Mouse (Mus musculus) neural tube, embryonic 15.5 days (tissue): ENCODE results near the gene Tle2. TPM values are rescaled to one million over a fixed set of nuclear protein-coding genes. Genes with fewer than 3 reads are reported as not detected.

Experiments used
- ATAC-seq: fragments of 200-750 bp; cut with Nextera tagmentation; 2 replicates; pipeline ENCODE4 v1.8.0; 2017; ENCODE audit warnings: mild to moderate bottlenecking, moderate TSS enrichment, moderate library complexity; ENCODE audit not compliant: low FRiP score
- H3K27ac ChIP-seq: fragments of 300-500 bp; sonication (generic); replicated peaks from 2 replicates; pipeline ENCODE4 v1.5.1; 2015; ENCODE audit warnings: mild to moderate bottlenecking, inconsistent platforms
- H3K27me3 ChIP-seq: fragments of 300-500 bp; sonication (generic); replicated peaks from 2 replicates; pipeline ENCODE4 v1.6.1; 2015; ENCODE audit warnings: inconsistent platforms
- H3K36me3 ChIP-seq: fragments of 300-500 bp; sonication (generic); 2 replicates; pipeline ENCODE4 v1.6.1; 2015; ENCODE audit warnings: inconsistent platforms
- H3K4me1 ChIP-seq: fragments of 300-500 bp; sonication (generic); 2 replicates; pipeline ENCODE4 v1.6.1; 2015; ENCODE audit warnings: inconsistent platforms
- H3K4me2 ChIP-seq: fragments of 300-500 bp; sonication (generic); 2 replicates; pipeline ENCODE4 v1.6.1; 2015; ENCODE audit warnings: inconsistent platforms, mild to moderate bottlenecking, moderate library complexity
- H3K4me3 ChIP-seq: fragments of 300-500 bp; sonication (generic); replicated peaks from 2 replicates; pipeline ENCODE4 v1.5.1; 2015; ENCODE audit warnings: mild to moderate bottlenecking, inconsistent platforms
- H3K9ac ChIP-seq: fragments of 300-500 bp; sonication (generic); replicated peaks from 2 replicates; pipeline ENCODE4 v1.6.1; 2015; ENCODE audit warnings: mild to moderate bottlenecking, inconsistent platforms
- H3K9me3 ChIP-seq: fragments of 300-500 bp; sonication (generic); replicated peaks from 2 replicates; pipeline ENCODE4 v1.6.1; 2016; ENCODE audit warnings: inconsistent platforms
- WGBS: fragments of 180-500 bp; shearing (Covaris S2); methylation state at CpG from one replicate; pipeline ENCODE4 v1.1.7; 2015; ENCODE audit warnings: mixed read lengths; 5-methylcytosine and 5-hydroxymethylcytosine counted together
- polyA plus RNA-seq: library from polyadenylated mRNA; unstranded; fragments of >200 nt; fragmentation: Nextera tagmentation; extraction: Ambion mirVana; gene quantifications from 2 replicates; pipeline ENCODE4 v1.2.1, GENCODE M21; 2015

Tle2 gene
- polyA plus RNA-seq, 1 experiment from 2014 or later: 49.9 TPM

DNA sequence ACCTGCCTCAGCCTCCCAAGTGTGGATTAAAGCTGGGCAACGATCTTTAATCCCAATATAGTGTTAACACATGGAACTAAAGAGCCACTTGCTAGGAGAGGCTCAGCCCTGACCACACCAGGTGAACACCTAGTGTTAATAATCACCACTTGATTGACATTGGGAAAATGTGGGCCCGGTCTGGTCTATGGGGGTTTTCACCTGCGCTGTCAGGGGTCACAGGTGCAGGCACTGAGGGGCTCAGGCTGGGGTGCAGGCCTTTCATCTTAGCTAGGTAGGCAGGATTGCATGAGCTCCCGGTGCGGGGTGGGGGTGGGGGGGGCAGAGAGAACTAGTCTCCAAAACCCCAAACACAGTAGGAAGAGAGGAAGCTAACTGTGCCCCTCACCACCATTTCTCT lies 25.3 kb downstream of the Tle2 start:
- H3K4me1 ChIP-seq: peaks cover 51% of the 10 kb centered on the region
- 77% methylated on average over 5 of the region's 5 CpGs for WGBS

DNA sequence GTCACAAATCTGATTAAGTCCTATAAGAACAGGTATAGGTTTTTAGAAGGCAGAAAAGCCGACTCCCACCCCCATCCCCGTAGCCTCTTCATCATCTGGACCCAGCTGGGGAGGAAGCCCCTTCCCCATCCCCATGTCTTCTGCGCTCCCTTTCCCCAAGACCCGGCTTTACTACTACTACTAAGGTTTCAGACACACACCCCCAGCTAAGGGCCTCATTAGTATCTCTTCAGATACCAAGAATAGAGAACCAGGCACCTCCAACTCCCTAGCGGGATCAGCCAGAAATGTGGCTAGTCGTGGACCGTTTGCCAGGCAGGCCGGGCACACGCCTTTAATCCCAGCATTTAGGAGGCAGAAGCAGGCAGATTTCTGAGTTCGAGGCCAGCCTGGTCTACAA lies 25.7 kb downstream of the Tle2 start:
- no peaks in the 10 kb centered on the region for H3K36me3 ChIP-seq
- H3K9ac ChIP-seq: no peak overlapping the region
- 51% methylated on average over 10 of the region's 10 CpGs for WGBS
- H3K4me2 ChIP-seq: no peak overlapping the region
- H3K27ac ChIP-seq: no peak overlapping the region
- ATAC-seq: no peak
- peaks cover 55% of the 10 kb centered on the region for H3K4me1 ChIP-seq
- H3K27me3 ChIP-seq: peaks cover 8% of the 10 kb centered on the region; the same call in 1 of the 2 replicates
- H3K4me3 ChIP-seq: no peak overlapping the region
- H3K9me3 ChIP-seq: no peaks in the 10 kb centered on the region

More for the DNA sequence above, 25.3 kb downstream of the Tle2 start:
- no peak for ATAC-seq
- Histone ChIP-seq H3K36me3 (no peaks in the 10 kb centered on the region), H3K4me2 (no peak overlapping the region), H3K9ac (no peak overlapping the region), H3K27me3 (peaks cover 12% of the 10 kb centered on the region), H3K27ac (no peak overlapping the region), H3K4me3 (no peak overlapping the region), H3K9me3 (no peaks in the 10 kb centered on the region)

DNA sequence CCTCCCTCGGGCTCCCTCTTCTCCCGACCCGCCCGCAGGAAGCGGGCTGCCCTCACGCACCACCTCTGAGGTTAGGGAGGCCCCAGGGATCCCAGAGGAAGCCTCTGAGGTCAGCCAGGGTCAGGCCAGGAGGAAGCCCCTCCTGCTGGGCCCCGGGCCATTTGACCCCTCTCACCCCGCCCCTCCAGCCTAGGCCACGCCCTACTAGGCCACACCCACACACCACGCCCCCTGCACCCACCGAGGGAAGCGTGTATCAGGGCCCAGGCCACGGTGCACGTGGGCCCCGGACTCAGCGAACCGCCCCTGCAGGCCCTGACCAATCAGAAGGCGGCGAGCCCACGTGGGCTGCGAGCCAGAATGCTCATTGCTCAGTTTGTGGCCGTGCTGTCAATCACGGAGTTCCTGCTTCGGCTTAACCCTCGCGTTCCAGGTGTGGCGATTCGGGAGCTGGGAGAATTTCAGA lies 26.4 kb downstream of the Tle2 start, which contains the start of gene Tle6:
Tle6 (minus strand) TSS at position 336 of the 466 bp plus-strand sequence.
- no peaks in the 10 kb centered on the region for H3K9me3 ChIP-seq
- peak within 1 kb of the TSS; percentile 23; the same call in 1 of the 2 replicates for H3K9ac ChIP-seq
- H3K27me3 ChIP-seq: peaks cover 3% of the 10 kb centered on the region; the same call in 1 of the 2 replicates
- under 1% methylated on average over 28 of the region's 28 CpGs for WGBS
- H3K4me2 ChIP-seq: peak within 1 kb of the TSS; percentile 72
- peak within 1 kb of the TSS; percentile 33 for H3K4me3 ChIP-seq
- H3K36me3 ChIP-seq: no peaks in the 10 kb centered on the region
- H3K27ac ChIP-seq: no peak within 1 kb of the TSS
- ATAC-seq: peak; percentile 62
- peaks cover 55% of the 10 kb centered on the region for H3K4me1 ChIP-seq

DNA sequence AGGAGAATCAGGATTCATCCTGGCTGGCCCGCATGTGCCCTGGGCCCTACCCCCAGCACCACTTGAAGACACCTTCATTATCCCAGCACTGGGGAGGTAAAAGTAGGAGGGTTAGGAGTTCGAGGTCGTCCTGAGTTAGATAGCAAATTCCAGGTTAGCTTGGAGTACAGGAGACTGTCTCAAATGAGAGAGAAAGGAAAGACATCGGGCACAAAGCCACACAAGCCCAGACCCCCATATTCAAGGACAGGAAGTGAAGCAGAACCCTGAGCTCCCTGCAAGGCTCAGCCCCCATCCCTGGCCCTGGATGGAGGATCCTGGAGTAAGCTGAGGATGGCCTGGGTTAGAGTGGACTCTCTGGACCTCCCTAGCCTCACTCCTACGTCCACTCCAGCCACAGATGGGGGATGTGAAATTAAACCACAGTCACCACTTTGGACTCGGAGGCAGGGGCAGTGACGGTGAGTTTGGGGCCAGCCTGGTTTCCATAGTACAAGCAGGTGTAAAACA lies 27.1 kb downstream of the Tle2 start:
- H3K9me3 ChIP-seq: no peaks in the 10 kb centered on the region
- WGBS: 30% methylated on average over 7 of the region's 7 CpGs
- H3K9ac ChIP-seq: no peak overlapping the region
- H3K4me2 ChIP-seq: peak overlapping the region; percentile 72
- no peaks in the 10 kb centered on the region for H3K36me3 ChIP-seq
- no peak overlapping the region for H3K27ac ChIP-seq
- H3K4me1 ChIP-seq: peaks cover 50% of the 10 kb centered on the region
- ATAC-seq: no peak
- H3K4me3 ChIP-seq: peak overlapping the region; percentile 33
- H3K27me3 ChIP-seq: no peaks in the 10 kb centered on the region

DNA sequence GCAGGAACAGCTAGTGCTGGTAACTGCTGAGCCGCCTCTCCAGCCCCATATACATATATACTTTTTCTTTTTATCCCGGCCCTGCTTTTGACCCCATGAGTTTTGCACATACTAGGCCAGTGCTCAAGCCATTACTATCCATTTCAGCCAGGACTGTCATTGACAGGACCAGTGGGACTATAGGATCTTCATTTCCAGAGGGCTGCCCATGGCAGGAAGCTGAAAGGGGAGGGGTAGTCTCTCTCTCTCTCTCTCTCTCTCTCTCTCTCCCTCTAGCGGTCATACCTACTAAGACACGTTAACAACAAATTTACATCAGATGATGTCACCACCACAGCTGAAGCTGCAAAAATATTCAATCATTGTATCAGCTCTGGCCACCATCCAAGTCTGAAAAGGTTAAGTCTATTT lies 28.4 kb downstream of the Tle2 start:
- Histone ChIP-seq H3K4me3 (no peak overlapping the region), H3K27me3 (no peaks in the 10 kb centered on the region), H3K27ac (peak overlapping the region; percentile 33; the same call in 1 of the 2 replicates), H3K36me3 (no peaks in the 10 kb centered on the region), H3K4me1 (peaks cover 45% of the 10 kb centered on the region), H3K9me3 (no peaks in the 10 kb centered on the region), H3K4me2 (no peak overlapping the region), H3K9ac (no peak overlapping the region)
- WGBS: 11% methylated on average over 4 of the region's 4 CpGs
- no peak for ATAC-seq

DNA sequence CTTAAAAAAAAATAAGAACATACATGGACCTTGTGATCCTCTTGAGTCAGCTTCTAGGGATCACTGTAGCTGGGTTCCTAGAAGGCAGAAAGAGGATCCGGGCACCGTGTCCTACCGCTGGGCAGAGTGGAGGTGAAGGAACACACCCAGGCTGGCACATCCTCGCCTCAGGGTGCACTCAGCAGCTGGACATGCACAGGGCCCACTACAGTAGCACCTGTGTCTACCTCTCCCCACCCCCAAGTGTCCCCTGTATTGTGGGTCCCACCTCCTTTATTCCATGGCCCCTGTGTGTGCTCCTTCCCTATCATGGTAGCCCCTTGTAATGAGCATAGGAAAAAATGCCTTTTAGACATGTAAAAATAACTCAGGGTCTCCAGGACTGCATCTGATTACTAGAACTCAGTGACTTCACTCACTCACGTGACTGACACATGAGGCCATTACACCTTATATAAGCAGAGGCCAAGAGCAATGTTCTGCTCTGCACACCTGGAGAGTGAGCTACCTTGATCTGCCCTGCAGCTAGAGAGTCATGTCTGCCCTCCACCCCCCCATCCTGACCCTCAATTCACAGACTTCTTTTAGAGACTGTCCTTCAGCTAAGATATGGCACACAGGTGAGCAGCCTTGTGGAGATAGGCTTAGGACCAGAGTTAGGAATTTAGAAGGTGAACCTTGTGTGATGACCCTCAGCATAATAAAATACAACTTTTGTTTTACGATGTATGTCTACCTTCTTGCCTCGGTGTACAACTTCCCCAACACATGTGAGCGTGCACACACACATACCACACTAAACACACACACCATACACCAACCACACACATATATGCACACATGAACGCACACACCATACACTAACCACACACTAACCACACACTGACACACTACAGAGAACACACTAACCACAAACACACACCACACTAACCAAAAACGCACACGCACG lies 29.9 kb downstream of the Tle2 start:
- Histone ChIP-seq H3K36me3 (no peaks in the 10 kb centered on the region), H3K27ac (peak overlapping the region; percentile 94; the same call in 1 of the 2 replicates), H3K4me2 (peak overlapping the region; percentile 90), H3K4me3 (peak overlapping the region; percentile 61; the same call in 1 of the 2 replicates), H3K9ac (0 out of 2 replicates have a peak overlapping the region, but pooled peaks have one; percentile 5), H3K27me3 (no peaks in the 10 kb centered on the region), H3K4me1 (peaks cover 42% of the 10 kb centered on the region), H3K9me3 (no peaks in the 10 kb centered on the region)
- 86% methylated on average over 12 of the region's 12 CpGs for WGBS
- ATAC-seq: no peak

DNA sequence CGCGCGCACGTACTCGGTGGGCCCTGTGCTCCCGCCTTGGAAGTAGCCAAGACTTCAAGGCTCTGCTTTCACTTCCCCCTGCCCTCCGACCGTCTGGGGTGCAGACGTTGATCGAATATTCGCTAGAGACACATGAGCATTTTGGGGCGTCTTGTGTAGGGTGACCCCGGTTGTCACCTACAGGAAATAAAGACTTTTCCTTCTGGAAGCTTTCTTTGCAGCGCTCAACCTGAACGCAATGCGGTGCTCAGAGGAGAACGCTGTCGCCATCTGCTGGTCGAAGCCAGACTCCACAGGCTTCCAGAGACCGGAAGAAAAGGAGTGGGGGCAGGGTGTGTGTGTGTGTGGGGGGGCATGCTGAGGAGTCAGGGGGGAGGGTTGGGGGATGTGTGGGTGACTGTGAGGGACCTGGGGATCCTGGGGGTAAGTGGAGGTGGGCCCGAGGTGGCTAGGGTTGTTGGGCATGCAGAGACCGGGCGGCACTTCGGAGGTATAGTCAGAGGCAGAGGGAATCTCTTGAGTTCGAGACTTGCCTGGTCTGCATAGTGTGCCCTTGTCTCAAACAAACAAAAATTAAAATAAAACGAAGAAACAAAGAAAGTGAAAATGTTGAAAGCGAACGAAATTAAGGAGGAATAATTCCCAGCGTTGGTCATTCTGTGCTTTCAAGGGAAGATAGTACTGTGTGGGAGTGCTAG lies 30.8 kb downstream of the Tle2 start:
- no peaks in the 10 kb centered on the region for H3K9me3 ChIP-seq
- no peaks in the 10 kb centered on the region for H3K27me3 ChIP-seq
- H3K4me1 ChIP-seq: peaks cover 42% of the 10 kb centered on the region
- H3K36me3 ChIP-seq: no peaks in the 10 kb centered on the region
- peak overlapping the region; percentile 61 for H3K4me3 ChIP-seq
- ATAC-seq: peak; percentile 46
- peak overlapping the region; percentile 90 for H3K4me2 ChIP-seq
- 21% methylated on average over 29 of the region's 29 CpGs for WGBS
- peak overlapping the region; percentile 57 for H3K9ac ChIP-seq
- peak overlapping the region; percentile 94 for H3K27ac ChIP-seq

DNA sequence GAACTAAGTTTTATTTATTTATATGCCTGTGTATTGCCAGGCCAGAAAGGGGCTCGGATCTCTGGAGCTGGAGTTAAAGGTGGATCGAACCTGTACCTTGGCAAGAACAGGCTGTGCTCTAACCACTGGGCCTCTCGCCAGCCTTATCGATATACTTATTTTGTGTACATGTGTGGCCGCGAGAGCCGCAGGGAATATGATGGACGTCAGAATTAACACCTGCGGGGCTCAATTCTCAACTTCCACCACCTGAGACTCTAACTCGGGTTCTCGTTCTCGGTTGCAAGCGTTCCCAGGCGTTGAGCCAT lies 31.3 kb downstream of the Tle2 start:
- peak; percentile 8; the same call in 1 of the 2 replicates for ATAC-seq
- no peaks in the 10 kb centered on the region for H3K36me3 ChIP-seq

DNA sequence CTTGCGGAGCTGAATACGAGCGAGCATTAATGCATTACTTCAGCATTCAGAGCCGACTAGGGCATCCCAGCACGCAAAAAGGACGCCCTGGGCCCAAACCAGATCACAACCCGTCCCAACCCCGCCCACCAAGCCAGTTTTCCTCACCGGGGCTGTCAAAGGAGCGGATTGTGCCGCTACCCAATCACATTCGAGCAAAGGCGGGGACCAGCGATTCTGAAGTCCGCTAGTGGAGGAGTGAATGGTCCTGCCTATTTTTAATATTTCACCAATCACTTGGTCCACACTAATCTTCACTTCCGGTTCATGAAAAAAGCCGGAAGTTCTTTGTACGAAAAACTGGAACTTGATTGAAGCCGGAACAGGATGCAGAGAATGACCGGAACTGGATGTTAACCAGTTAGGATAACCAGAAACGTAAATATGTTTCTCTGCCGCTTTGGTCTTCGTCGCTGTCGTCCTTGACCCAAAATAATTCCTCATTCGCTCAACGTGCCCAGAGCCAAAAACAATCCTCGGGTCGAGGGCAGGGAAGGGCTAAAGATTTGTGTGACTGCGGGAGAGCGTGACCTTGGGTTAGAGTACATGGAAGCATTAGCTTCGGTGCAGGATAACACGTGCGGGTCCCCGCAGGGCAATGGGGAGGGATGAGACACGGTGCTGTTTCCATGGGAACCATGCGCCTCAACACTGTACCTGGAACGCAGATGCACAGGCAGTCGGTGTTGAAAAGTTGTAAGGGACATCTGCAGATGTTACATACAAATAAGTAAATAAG lies 31.8 kb downstream of the Tle2 start, which contains the start of gene BC025920:
BC025920 (plus strand) TSS at position 297 of the 778 bp plus-strand sequence.
- H3K36me3 ChIP-seq: no peaks in the 10 kb centered on the region

More for the DNA sequence above, 31.3 kb downstream of the Tle2 start:
- H3K9ac ChIP-seq: peak overlapping the region; percentile 57
- H3K9me3 ChIP-seq: no peaks in the 10 kb centered on the region
- H3K4me3 ChIP-seq: peak overlapping the region; percentile 61
- H3K27ac ChIP-seq: peak overlapping the region; percentile 94
- H3K4me2 ChIP-seq: peak overlapping the region; percentile 90
- peaks cover 38% of the 10 kb centered on the region for H3K4me1 ChIP-seq
- WGBS: 3% methylated on average over 14 of the region's 14 CpGs
- no peaks in the 10 kb centered on the region for H3K27me3 ChIP-seq

DNA sequence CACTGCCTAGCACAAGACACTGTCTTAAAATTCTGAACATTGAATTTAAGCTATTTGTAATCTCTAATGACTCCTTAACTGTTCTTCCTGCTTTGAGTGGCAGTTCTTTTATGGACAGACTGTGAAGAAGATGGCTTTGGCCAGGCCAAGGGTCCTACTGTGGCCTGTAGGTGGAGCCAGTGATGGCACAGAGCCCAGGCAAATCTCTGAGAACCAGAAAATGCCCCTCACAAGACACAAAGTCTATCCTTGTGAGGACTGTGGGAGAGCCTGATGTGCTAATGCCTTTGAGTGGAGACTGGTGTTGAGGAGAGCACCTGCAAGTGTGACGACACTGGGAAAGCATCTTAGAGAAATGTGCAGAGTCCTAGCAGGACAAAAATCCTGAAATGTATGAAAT lies 33.9 kb downstream of the Tle2 start:
- WGBS: 96% methylated on average over 1 of the region's 1 CpGs
- Histone ChIP-seq H3K27ac (no peak overlapping the region), H3K36me3 (no peaks in the 10 kb centered on the region), H3K4me1 (peaks cover 23% of the 10 kb centered on the region), H3K4me2 (no peak overlapping the region), H3K9ac (no peak overlapping the region), H3K4me3 (no peak overlapping the region), H3K27me3 (no peaks in the 10 kb centered on the region; the same call in 1 of the 2 replicates), H3K9me3 (no peaks in the 10 kb centered on the region)
- ATAC-seq: no peak

More for the DNA sequence above, 31.8 kb downstream of the Tle2 start, which contains the start of gene BC025920:
- Histone ChIP-seq H3K27ac (peak within 1 kb of the TSS; percentile 94), H3K4me1 (peaks cover 32% of the 10 kb centered on the region), H3K9ac (peak within 1 kb of the TSS; percentile 64), H3K9me3 (no peaks in the 10 kb centered on the region), H3K27me3 (no peaks in the 10 kb centered on the region; the same call in 1 of the 2 replicates), H3K4me3 (peak within 1 kb of the TSS; percentile 61), H3K4me2 (peak within 1 kb of the TSS; percentile 90)
- peak; percentile 88 for ATAC-seq
- under 1% methylated on average over 39 of the region's 39 CpGs for WGBS
